Mouse (Mus musculus) ES-E14 (cell line): ENCODE measurements around the gene Zfp143.

Experiments
- CHD2 ChIP-seq: IDR thresholded peaks from 2 replicates; pipeline ENCODE4 v1.6.1; 2014; ENCODE audit warnings: mild to moderate bottlenecking, low read depth, low read length, inconsistent platforms
- HCFC1 ChIP-seq: IDR thresholded peaks from 2 replicates; pipeline ENCODE4 v1.6.1; 2012; ENCODE audit warnings: low read length, inconsistent platforms, borderline replicate concordance; ENCODE audit not compliant: insufficient read depth
- MAFK ChIP-seq: IDR thresholded peaks from 2 replicates; pipeline ENCODE4 v1.6.1; 2014; ENCODE audit warnings: mild to moderate bottlenecking, low read depth, low read length, inconsistent platforms; ENCODE audit not compliant: insufficient read depth
- ZC3H11A ChIP-seq: IDR thresholded peaks from 2 replicates; pipeline ENCODE4 v1.6.1; 2012; ENCODE audit warnings: low read depth, mild to moderate bottlenecking, inconsistent platforms, low read length, borderline replicate concordance
- ZNF384 ChIP-seq: IDR thresholded peaks from 2 replicates; pipeline ENCODE4 v1.6.1; 2012; ENCODE audit warnings: low read depth, low read length, inconsistent platforms

- TF ChIP-seq ZC3H11A (no peak), MAFK (no peak), ZNF384 (no peak), HCFC1 (no peak), CHD2 (no peak)
These were observed 39.8 kb downstream of the Zfp143 start for GRCm38 (mm10) chr7:110100854-110101253.
